Mouse (Mus musculus): ENCODE data around the gene Klhdc4. TPM values are rescaled to one million over a fixed set of nuclear protein-coding genes. Genes with fewer than 3 reads are reported as not detected.

Gene Klhdc4
- polyA plus RNA-seq (2012; rRNA removed), result 11.5 and 16.9 TPM in 2 replicates

DNA sequence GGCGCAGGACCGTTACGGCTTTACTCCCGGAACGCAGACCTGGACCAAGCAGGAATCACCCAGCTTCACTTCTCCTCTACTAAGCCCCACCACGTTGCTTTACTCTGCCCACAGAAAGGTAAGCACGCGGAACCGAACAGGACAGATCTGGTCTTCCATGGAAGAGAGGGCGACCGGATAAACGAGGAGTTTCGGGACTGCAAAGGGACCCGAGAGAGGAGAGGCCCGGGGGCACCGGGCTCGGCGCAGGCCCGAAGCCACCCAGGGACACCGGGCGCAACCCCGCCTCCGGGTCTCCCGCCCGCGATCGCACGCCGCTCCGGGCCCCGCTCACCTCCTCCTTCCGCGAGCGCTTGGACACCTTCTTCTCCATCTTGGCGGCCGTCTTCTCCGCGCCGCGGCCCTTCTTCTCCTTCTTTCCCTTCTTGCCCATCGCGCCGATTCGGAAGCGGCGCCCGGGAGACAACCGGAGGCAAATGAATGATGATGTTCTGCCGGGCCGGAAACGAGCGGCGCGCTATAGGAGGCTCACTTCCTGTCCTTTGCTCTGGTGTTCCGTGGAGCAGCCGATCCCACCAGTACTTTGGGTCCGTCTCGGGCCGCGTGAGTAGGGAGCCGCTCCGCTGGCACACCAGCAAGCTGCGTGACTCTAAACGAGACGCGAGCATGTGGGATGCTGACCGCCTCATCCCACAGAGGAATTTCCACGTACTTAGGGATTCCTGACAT lies at the start of gene Klhdc4:
TSS of gene Klhdc4 (minus strand) at position 522 of the 729 bp plus-strand sequence.
- WGBS, result under 1% methylated on average over 68 of the region's 68 CpGs
- peak; percentile 78 for DNase-seq (ENCODE audit: low read depth, low spot score)

DNA sequence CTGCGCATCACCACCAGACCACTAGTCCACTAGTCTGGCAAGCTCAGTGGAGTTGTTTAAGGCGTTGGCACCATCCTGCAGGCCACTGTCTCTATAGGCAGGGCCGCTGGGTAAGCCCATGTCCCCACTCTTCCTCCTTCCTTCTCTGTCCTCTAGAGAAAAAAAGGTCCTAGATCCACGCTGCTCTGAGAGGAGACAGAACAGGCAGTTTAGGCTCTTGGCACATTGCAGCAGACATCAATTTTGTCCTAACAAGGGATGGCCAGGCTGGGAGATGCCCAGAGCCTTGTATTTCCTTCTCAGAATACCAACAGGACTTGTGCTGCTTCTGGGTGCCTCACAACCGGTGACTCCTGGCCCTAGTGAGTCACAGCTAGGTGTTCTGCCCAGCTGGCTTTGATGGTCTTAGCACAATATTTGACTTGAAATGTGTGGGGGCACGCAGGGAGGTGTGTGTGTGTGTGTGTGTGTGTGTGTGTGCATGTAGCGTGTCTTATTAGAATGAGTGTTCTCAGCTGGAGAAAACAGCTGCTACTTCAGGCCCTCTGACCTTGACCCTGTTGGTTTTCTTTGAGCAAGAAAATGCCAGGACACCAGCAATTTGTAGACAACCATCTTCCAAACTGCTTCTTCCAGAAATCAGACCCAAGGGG lies 48.6 kb upstream of the Klhdc4 start:
- no peak for DNase-seq (ENCODE audit: low read depth, low spot score)
- 64% methylated on average over 7 of the region's 7 CpGs for WGBS

GRCm38 (mm10) chr8:121877212-121877611 lies 47.8 kb upstream of the Klhdc4 start:
- DNase-seq (ENCODE audit: low read depth, low spot score), result no peak
- 30% methylated on average over 5 of the region's 5 CpGs for WGBS

DNA sequence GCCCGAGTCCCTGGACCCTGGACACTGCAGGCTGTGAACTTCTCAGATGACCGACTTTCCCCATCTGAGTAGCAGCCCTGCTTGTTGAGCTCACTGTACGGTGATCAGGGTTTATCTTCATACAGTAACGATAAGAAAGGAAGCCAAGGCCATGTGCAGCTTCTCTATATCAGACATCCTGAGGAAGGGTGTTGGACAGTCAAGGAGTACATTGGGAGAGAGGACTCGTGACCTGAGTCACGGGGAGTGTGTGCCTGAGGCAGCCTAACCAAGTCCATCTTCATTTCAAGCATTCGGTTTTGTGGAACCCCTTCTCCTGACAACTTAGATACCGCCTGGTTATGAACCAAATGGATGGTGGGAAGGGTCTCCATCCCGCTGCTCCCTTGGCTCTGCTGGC lies 46.1 kb upstream of the Klhdc4 start:
- no peak for DNase-seq (ENCODE audit: low read depth, low spot score)
- 79% methylated on average over 9 of the region's 9 CpGs for WGBS

DNA sequence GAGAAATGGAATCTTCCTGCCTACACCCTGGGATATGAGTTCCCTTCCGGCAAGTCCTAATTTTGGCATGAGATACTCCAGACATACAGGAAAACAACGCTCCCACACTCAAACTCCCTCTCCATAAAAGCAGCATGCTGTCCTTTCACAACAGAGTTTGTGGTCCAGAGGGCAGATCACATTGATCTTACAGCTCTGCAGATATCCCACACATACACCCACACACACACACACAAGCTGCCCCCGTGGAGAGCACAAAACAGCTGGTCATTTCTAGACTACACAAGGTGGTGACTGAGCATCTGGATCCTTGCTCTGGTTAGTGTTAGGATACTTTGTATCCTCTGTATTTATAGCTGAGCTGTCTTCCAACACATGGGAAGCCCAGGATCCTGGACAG lies 45.7 kb upstream of the Klhdc4 start:
- 66% methylated on average over 3 of the region's 3 CpGs for WGBS
- DNase-seq (ENCODE audit: low read depth, low spot score), result no peak

- DNase-seq (ENCODE audit: low read depth, low spot score), result no peak
- WGBS, result 42% methylated on average over 9 of the region's 9 CpGs
Observed at GRCm38 (mm10) chr8:121874031-121874430, 44.7 kb upstream of the Klhdc4 start.

GRCm38 (mm10) chr8:121871833-121872440 lies 42.6 kb upstream of the Klhdc4 start:
- DNase-seq (ENCODE audit: low read depth, low spot score), result no peak
- 12% methylated on average over 10 of the region's 10 CpGs for WGBS

GRCm38 (mm10) chr8:121870190-121870589 lies 40.8 kb upstream of the Klhdc4 start:
- whole genome bisulfite sequencing, result 90% methylated on average over 2 of the region's 2 CpGs

DNA sequence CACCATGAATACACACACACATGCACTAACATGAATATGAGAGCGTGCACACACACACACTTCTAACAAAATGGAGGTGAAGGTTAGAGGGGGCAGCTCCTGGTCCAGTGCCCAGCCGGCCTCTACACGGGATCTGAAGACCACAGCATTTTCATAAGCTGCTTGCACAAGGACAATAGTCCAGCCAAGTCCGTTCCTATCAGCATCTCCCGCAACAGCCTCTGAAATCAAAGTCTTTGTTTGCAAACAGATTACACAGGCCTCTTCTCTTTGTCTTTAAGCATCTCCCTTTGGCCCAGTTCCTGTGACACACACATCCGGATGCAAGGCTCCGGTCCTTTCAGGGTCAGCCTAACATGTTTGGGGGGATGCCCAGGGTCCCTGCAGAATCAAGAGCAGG lies 39.5 kb upstream of the Klhdc4 start:
- DNase-seq (ENCODE audit: low read depth, low spot score), result no peak
- 80% methylated on average over 7 of the region's 7 CpGs for WGBS

More at GRCm38 (mm10) chr8:121870190-121870589, 40.8 kb upstream of the Klhdc4 start:
- no peak for DNase-seq (ENCODE audit: low read depth, low spot score)

GRCm38 (mm10) chr8:121868196-121868595 lies 38.8 kb upstream of the Klhdc4 start:
- 91% methylated on average over 5 of the region's 5 CpGs for WGBS
- no peak for DNase-seq (ENCODE audit: low read depth, low spot score)

- DNase-seq (ENCODE audit: low read depth, low spot score), result peak; percentile 27
- 36% methylated on average over 8 of the region's 8 CpGs for WGBS
Observed at GRCm38 (mm10) chr8:121865356-121865755, 36.0 kb upstream of the Klhdc4 start.

GRCm38 (mm10) chr8:121861806-121862548 lies 32.6 kb upstream of the Klhdc4 start:
- 29% methylated on average over 12 of the region's 12 CpGs for WGBS
- no peak for DNase-seq (ENCODE audit: low read depth, low spot score)

GRCm38 (mm10) chr8:121861276-121861675 lies 31.9 kb upstream of the Klhdc4 start:
- DNase-seq (ENCODE audit: low read depth, low spot score), result no peak
- 45% methylated on average over 6 of the region's 6 CpGs for WGBS

GRCm38 (mm10) chr8:121857747-121858146 lies 28.4 kb upstream of the Klhdc4 start:
- DNase-seq (ENCODE audit: low read depth, low spot score), result no peak
- WGBS, result 70% methylated on average over 2 of the region's 2 CpGs

- WGBS, result 53% methylated on average over 9 of the region's 9 CpGs
- DNase-seq (ENCODE audit: low read depth, low spot score), result no peak
Observed at GRCm38 (mm10) chr8:121857331-121857730, 28.0 kb upstream of the Klhdc4 start.

- WGBS, result 59% methylated on average over 14 of the region's 14 CpGs
- DNase-seq (ENCODE audit: low read depth, low spot score), result no peak
Observed at GRCm38 (mm10) chr8:121856071-121856746, 26.8 kb upstream of the Klhdc4 start.

DNA sequence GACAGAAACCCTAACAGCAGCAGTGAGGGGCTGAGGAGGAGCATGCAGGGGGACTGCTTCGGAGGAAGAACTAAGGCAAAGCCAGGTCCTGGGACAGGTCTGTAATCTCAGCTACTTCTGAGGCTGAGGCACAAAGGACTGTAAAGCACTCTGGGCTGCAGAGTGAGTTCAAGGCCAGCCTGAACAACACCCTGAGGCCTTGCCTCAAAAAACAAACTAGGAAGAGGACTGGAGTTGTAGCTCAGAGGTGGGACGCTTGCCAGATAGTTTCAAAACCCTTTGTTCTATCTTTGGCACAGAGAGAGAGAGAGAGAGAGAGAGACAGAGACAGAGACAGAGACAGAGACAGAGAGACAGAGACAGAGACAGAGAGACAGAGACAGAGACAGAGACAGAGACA lies 24.2 kb upstream of the Klhdc4 start:
- WGBS, result 55% methylated on average over 2 of the region's 2 CpGs
- DNase-seq (ENCODE audit: low read depth, low spot score), result no peak

DNA sequence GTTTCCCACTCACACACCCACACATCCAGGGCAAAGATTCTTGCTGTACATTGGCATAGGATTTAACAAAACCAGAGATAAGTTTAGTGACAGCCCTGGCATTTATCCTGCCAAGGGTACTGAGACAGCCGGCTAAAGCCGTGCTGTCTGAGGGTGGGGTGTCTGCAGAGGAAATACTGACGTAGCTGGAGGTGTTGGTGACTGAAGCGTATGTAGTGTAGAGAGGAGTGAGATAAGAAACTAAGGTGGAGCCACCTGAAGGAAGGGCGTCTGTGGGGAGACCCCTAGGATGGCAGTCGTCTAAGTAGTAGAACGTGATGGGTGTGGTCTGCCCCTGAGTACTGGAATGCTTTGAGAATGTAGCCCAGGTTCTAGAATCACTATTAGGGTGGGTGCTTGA lies 23.1 kb upstream of the Klhdc4 start:
- WGBS, result 26% methylated on average over 7 of the region's 7 CpGs
- DNase-seq (ENCODE audit: low read depth, low spot score), result no peak

DNA sequence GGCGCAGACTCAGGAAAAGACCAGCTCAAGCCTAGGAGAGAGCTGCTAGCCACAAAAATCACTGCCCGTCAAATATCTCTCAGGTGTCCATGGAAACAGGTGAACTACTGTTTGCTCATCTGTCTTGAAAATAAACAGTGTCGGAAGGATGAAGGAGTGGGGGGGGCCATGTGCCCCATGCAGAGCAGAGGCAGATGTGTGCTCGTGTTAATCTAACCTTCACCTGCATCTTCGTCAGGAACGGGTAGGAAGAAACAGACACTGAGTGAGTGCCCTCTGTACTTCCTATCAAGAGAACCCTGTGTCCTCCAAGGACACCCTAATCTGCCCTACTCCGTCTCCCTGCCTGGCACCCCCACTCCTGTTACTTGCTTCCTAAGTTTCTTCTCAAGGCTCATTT lies 22.3 kb upstream of the Klhdc4 start:
- no peak for DNase-seq (ENCODE audit: low read depth, low spot score)
- 42% methylated on average over 7 of the region's 7 CpGs for WGBS
